Comparison of ENCODE assay signal across 8 mouse cellular contexts in genomic region chr7:6172674-6173244, GRCm38 (mm10). TPM values are rescaled to one million over a fixed set of nuclear protein-coding genes. Genes with fewer than 3 reads are reported as not detected.
DNase-seq lines count a peak whose midpoint lies in the region; ATAC-seq and TF ChIP-seq lines count a peak whose summit lies in the region.

No protein-coding gene starts in this region.

- no peak for TF ChIP-seq EP300 in stomach, postnatal 0 days (optimal IDR thresholded peaks at IDR 0.05)

- H3K27me3 ChIP-seq in forebrain, embryonic 10.5 days (ENCODE audit: poor library complexity, severe bottlenecking): no peaks in the 10 kb centered on the region
- no peaks in the 10 kb centered on the region for H3K27me3 ChIP-seq in liver, embryonic 12.5 days (replicated peaks)
- H3K27me3 ChIP-seq in stomach, postnatal 0 days (ENCODE audit: control insufficient read depth, insufficient read depth, low read length): no peaks in the 10 kb centered on the region

- peak overlapping the region; percentile 91 for H3K27ac ChIP-seq in forebrain, embryonic 10.5 days
- peak overlapping the region; percentile 80 for H3K27ac ChIP-seq in liver, embryonic 12.5 days
- H3K27ac ChIP-seq in stomach, postnatal 0 days (replicated peaks): peak overlapping the region; percentile 61

- H3K4me1 ChIP-seq in forebrain, embryonic 10.5 days: peaks cover 14% of the 10 kb centered on the region
- peaks cover 49% of the 10 kb centered on the region for H3K4me1 ChIP-seq in liver, embryonic 12.5 days
- H3K4me1 ChIP-seq in stomach, postnatal 0 days (replicated peaks; ENCODE audit: control insufficient read depth, insufficient read depth): no peaks in the 10 kb centered on the region

- H3K36me3 ChIP-seq in forebrain, embryonic 10.5 days (replicated peaks): peaks cover 30% of the 10 kb centered on the region
- H3K36me3 ChIP-seq in liver, embryonic 12.5 days: peaks cover 12% of the 10 kb centered on the region; the same call in 1 of the 2 replicates
- H3K36me3 ChIP-seq in stomach, postnatal 0 days (ENCODE audit: control insufficient read depth, insufficient read depth, low read length): no peaks in the 10 kb centered on the region

- under 1% methylated on average over 28 of the region's 28 CpGs for WGBS in forebrain, embryonic 10.5 days
- 2% methylated on average over 28 of the region's 28 CpGs for WGBS in liver, embryonic 12.5 days (ENCODE audit: insufficient replicate concordance)
- WGBS in stomach, postnatal 0 days: under 1% methylated on average over 26 of the region's 28 CpGs

- peak overlapping the region; percentile 94 for H3K4me2 ChIP-seq in liver, embryonic 12.5 days
- peak overlapping the region; percentile 79 for H3K4me2 ChIP-seq in stomach, postnatal 0 days (replicated peaks; ENCODE audit: low read depth)

- peak; percentile 43 for ATAC-seq in liver, embryonic 12.5 days
- ATAC-seq in stomach, postnatal 0 days (ENCODE audit: low FRiP score, low TSS enrichment): peak; percentile 16; the same call in 1 of the 2 replicates

- DNase-seq in layer of hippocampus, postnatal 14 days (ENCODE audit: low spot score in 2 of 2): peak; percentile 43 to 44
- DNase-seq in layer of hippocampus, adult 18-20 months (ENCODE audit: low spot score in 2 of 2): no peak
- peak; percentile 52 for DNase-seq in NIH3T3 (ENCODE audit: low read depth)
- no peak for DNase-seq in forebrain, embryonic 10.5 days (ENCODE audit: extremely low spot score, low spot score)
- no peak for DNase-seq in stomach, postnatal 0 days (ENCODE audit: low spot score)
- DNase-seq in yolk sac, embryonic 10.5 days (ENCODE audit: low spot score): no peak
- DNase-seq in frontal cortex, postnatal 25 days (ENCODE audit: low spot score in 2 of 2): no peak

- peak overlapping the region; percentile 76 for H3K4me3 ChIP-seq in forebrain, embryonic 10.5 days
- peak overlapping the region; percentile 74 for H3K4me3 ChIP-seq in liver, embryonic 12.5 days
- H3K4me3 ChIP-seq in stomach, postnatal 0 days (ENCODE audit: low read depth, low read length): peak overlapping the region; percentile 49

- no peak for TF ChIP-seq CTCF in stomach, postnatal 0 days (IDR thresholded peaks at IDR 0.05; ENCODE audit: low read depth)

- no peaks in the 10 kb centered on the region for H3K9me3 ChIP-seq in forebrain, embryonic 10.5 days
- no peaks in the 10 kb centered on the region for H3K9me3 ChIP-seq in liver, embryonic 12.5 days (replicated peaks)
- no peaks in the 10 kb centered on the region for H3K9me3 ChIP-seq in stomach, postnatal 0 days (ENCODE audit: control insufficient read depth, low read length)

- H3K9ac ChIP-seq in liver, embryonic 12.5 days: peak overlapping the region; percentile 84
- H3K9ac ChIP-seq in stomach, postnatal 0 days (ENCODE audit: low read length): peak overlapping the region; percentile 59

RNA-seq across cellular contexts. Expression of gene Zfp444, which starts 0.7 kb away (rescaled TPM):
- total RNA-seq in layer of hippocampus, postnatal 14 days (2021): 10 to 100 TPM; 51.1 to 54.6 TPM
- 10 to 100 TPM; 45.8 to 61.9 TPM for total RNA-seq in layer of hippocampus, adult 18-20 months (2021)
- 69.8 and 78.2 TPM in 2 replicates for polyA plus RNA-seq in forebrain, embryonic 10.5 days (2016; fragmentation: Nextera tagmentation; extraction: Ambion mirVana)
- polyA plus RNA-seq in liver, embryonic 12.5 days (2016; fragmentation: Nextera tagmentation; extraction: Ambion mirVana): 25.5 and 26.3 TPM in 2 replicates
- polyA plus RNA-seq in stomach, postnatal 0 days (2015; fragmentation: Nextera tagmentation; extraction: Ambion mirVana): 23.7 and 25.3 TPM in 2 replicates

RNA-seq across cellular contexts. Expression of gene Zfp787, which starts 17.0 kb away (rescaled TPM):
- total RNA-seq in layer of hippocampus, postnatal 14 days (2021): 10 to 100 TPM; 25.7 to 26.8 TPM
- total RNA-seq in layer of hippocampus, adult 18-20 months (2021): 10 to 100 TPM; 27.5 to 28.5 TPM
- 23.7 and 24.4 TPM in 2 replicates for polyA plus RNA-seq in forebrain, embryonic 10.5 days (2016; fragmentation: Nextera tagmentation; extraction: Ambion mirVana)
- 17.3 and 18.0 TPM in 2 replicates for polyA plus RNA-seq in liver, embryonic 12.5 days (2016; fragmentation: Nextera tagmentation; extraction: Ambion mirVana)
- 36.9 and 41.2 TPM in 2 replicates for polyA plus RNA-seq in stomach, postnatal 0 days (2015; fragmentation: Nextera tagmentation; extraction: Ambion mirVana)

RNA-seq across cellular contexts. Expression of gene Galp, which starts 24.1 kb away (rescaled TPM):
- not detected for total RNA-seq in layer of hippocampus, postnatal 14 days (2021)
- total RNA-seq in layer of hippocampus, adult 18-20 months (2021): not detected
- polyA plus RNA-seq in forebrain, embryonic 10.5 days (2016; fragmentation: Nextera tagmentation; extraction: Ambion mirVana): not detected in 2 replicates
- polyA plus RNA-seq in liver, embryonic 12.5 days (2016; fragmentation: Nextera tagmentation; extraction: Ambion mirVana): not detected in 2 replicates
- polyA plus RNA-seq in stomach, postnatal 0 days (2015; fragmentation: Nextera tagmentation; extraction: Ambion mirVana): not detected in 2 replicates

RNA-seq across cellular contexts. Expression of gene Zscan5b, which starts 49.3 kb away (rescaled TPM):
- not detected for total RNA-seq in layer of hippocampus, postnatal 14 days (2021)
- not detected for total RNA-seq in layer of hippocampus, adult 18-20 months (2021)
- not detected in 2 replicates for polyA plus RNA-seq in forebrain, embryonic 10.5 days (2016; fragmentation: Nextera tagmentation; extraction: Ambion mirVana)
- not detected in 2 replicates for polyA plus RNA-seq in liver, embryonic 12.5 days (2016; fragmentation: Nextera tagmentation; extraction: Ambion mirVana)
- polyA plus RNA-seq in stomach, postnatal 0 days (2015; fragmentation: Nextera tagmentation; extraction: Ambion mirVana): not detected in 2 replicates

Comparison
In these comparisons a context has a peak if more than half of its experiments do, and no peak if none do; other contexts are left out.
1. DNase-seq: peak in layer of hippocampus, postnatal 14 days (2 of 2) and NIH3T3 (single experiment); none in layer of hippocampus, adult 18-20 months (0 of 2), forebrain, embryonic 10.5 days (single experiment), stomach, postnatal 0 days (single experiment), yolk sac, embryonic 10.5 days (single experiment) and frontal cortex, postnatal 25 days (0 of 2).
2. Peak in every context shown above with its lines, with median percentiles within 50 percentile points of each other: H3K27ac ChIP-seq and H3K4me3 ChIP-seq.